Mouse (Mus musculus): ENCODE measurements around the gene Klhl6. TPM values are rescaled to one million over a fixed set of nuclear protein-coding genes. Genes with fewer than 3 reads are reported as not detected.
"Not testable (repeated sequence)": the region's sequence is repeated elsewhere in the genome, so short reads cannot be mapped to it uniquely, and the experiment has no call there.

Gene Klhl6
- 1.9 and 3.7 TPM in 2 replicates for polyA plus RNA-seq (2012; ENCODE audit: insufficient read depth, insufficient read length, missing spikeins)

DNA sequence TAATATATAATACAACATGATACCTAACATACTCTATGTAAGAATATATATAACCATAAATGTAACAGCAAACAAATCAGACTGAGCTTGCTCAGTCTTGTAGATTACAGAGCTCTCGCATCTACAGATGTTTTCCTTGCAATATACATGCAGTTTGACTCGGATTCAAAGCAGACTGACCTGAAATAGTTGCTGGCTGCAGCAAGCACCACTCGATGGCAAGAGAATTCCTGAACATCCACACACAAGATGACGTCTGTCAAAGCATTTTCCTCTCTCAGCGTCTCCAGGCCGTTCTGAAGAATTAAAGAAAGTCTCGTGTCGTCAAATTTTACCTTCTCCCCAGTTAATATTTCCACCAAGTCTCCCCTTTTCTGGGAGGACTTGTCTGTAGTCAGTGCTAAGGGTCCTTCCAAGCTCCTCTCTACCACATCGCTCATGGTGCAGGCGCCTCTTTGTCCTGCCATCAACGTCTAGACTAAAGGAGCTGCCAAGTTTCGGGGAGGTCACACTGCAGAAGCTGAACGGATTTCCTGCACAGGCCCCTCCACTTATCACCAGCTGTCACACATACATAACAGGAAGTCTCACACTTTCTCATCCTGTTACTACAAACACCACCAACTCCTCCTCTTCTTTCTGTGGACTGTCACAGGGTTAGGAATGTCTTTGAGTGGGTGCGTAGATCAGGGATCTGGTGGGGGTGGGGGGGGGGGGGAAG, at the start of gene Klhl6:
Gene Klhl6 (minus strand): TSS at position 501 of the 721 bp plus-strand sequence.
- H3K4me3 ChIP-seq (ENCODE audit: insufficient read depth, low read depth, low read length), result peak within 1 kb of the TSS; percentile 63
- peaks cover 2% of the 10 kb centered on the region; the same call in 1 of the 2 replicates for H3K4me1 ChIP-seq (ENCODE audit: control insufficient read depth, insufficient read depth, insufficient read length, low read length)
- peak within 1 kb of the TSS; percentile 75 for H3K27ac ChIP-seq (replicated peaks; ENCODE audit: low read depth, low read length)

DNA sequence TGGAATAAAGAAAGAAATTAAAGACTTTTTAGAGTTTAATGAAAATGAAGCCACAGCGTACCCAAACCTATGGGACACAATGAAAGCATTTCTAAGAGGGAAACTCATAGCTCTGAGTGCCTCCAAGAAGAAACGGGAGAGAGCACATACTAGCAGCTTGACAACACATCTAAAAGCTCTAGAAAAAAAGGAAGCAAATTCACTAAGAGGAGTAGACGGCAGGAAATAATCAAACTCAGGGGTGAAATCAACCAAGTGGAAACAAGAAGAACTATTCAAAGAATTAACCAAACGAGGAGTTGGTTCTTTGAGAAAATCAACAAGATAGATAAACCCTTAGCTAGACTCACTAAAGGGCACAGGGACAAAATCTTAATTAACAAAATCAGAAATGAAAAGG, 44.4 kb upstream of the Klhl6 start:
- H3K27ac ChIP-seq (replicated peaks; ENCODE audit: low read depth, low read length); H3K4me3 ChIP-seq (ENCODE audit: insufficient read depth, low read depth, low read length); H3K4me1 ChIP-seq (ENCODE audit: control insufficient read depth, insufficient read depth, insufficient read length, low read length): not testable (repeated sequence)

DNA sequence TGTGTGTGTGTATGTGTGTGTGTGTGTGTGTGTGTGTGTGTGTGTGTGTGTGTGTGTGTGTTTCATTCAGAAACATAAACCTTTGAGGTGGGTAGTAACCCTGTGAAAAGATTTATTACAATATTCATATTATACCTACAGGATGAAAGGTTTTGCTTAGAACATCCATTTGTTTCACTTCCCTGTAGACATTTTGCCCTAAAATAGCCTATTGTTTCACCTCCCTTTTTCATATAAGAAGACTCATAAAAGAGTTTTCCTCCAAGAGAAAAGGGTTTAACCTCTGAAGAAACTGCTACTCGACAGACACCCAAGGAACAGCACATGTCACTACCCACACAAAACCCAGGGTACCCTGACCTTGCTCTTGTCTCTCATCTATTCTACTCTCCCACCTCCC, 40.0 kb upstream of the Klhl6 start:
- H3K4me3 ChIP-seq (ENCODE audit: insufficient read depth, low read depth, low read length), result no peak overlapping the region
- H3K27ac ChIP-seq (replicated peaks; ENCODE audit: low read depth, low read length), result no peak overlapping the region

DNA sequence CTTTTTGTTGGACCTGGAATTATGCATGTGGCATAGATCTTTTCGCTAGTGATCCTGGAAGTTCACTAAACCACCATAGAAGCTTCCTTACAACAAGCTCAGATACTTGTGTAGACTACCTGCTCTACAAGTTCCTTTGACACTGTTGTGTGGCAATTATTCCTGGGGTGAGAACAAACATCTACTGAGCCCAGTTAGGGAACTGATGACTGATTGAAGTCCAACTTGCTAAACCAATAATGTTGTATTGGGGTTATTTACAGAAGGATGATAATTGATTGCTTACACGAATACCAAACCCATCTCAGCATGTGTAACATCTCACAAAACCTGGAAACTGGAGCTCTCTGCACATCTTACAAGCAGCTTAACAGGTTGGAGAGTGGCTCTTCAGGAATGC, 39.0 kb upstream of the Klhl6 start:
- Histone ChIP-seq H3K4me3 (ENCODE audit: insufficient read depth, low read depth, low read length) (no peak overlapping the region), H3K4me1 (ENCODE audit: control insufficient read depth, insufficient read depth, insufficient read length, low read length) (no peaks in the 10 kb centered on the region), H3K27ac (replicated peaks; ENCODE audit: low read depth, low read length) (no peak overlapping the region)

More for the DNA sequence above, 40.0 kb upstream of the Klhl6 start:
- H3K4me1 ChIP-seq (ENCODE audit: control insufficient read depth, insufficient read depth, insufficient read length, low read length), result no peaks in the 10 kb centered on the region

DNA sequence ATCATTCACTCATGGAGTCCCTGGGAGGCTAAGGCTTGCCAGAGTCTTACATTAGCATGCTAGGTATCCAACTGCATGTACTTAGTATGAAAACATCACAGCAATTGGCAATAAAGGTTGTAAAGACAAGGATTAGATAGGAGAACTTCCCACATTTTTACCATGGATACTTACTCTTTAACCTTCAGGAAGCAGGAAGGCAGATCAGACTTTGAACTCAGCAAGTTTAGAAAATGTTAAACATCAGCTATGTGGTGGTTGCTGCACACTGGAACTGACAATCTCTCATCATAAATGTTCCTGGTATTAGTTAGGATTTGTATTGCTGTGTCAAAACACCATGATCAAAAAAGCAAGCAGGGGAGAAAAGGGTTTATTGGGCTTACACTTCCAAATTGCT, 29.8 kb upstream of the Klhl6 start:
- Histone ChIP-seq H3K27ac (replicated peaks; ENCODE audit: low read depth, low read length) (no peak overlapping the region), H3K4me3 (ENCODE audit: insufficient read depth, low read depth, low read length) (no peak overlapping the region), H3K4me1 (ENCODE audit: control insufficient read depth, insufficient read depth, insufficient read length, low read length) (no peaks in the 10 kb centered on the region)

DNA sequence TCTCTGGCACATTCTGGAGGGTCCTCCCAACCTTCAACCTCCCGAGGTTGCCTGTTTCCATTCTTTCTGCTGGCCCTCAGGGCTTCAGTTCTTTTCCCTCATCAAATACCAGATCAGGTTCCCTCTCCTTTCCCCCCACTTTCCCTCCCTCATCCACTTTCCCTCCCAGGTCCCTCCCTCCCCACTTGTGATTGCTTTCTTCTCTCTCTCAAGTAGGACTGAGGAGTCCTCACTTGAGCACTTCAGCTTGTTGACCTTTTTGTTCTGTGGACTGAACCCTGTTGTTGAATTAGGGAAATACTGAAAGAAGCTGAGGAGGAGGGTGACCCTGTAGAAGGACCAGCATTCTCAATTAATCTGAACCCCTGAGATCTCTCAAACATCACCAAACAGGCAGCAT, 23.2 kb upstream of the Klhl6 start:
- Histone ChIP-seq H3K4me1 (ENCODE audit: control insufficient read depth, insufficient read depth, insufficient read length, low read length) (no peaks in the 10 kb centered on the region), H3K27ac (replicated peaks; ENCODE audit: low read depth, low read length) (no peak overlapping the region), H3K4me3 (ENCODE audit: insufficient read depth, low read depth, low read length) (no peak overlapping the region)

DNA sequence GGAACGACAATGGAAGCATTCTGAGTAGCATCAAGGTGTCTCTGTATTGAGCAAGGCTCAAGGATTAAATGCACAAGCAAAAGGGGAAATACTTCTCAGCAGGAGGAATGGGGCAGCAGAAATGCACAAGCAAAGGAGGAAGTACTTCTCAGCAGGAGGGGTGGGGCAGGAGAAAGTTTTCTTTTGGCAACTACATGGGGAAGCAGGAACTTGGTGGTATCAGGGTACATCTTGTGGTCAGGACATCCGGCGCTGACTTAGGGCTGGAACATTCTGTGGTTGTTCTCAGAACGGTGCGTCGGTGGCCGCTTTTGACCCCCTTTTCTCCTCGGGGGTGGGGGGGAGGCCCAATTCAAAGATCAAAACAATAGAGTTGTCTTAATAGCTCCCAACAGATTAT, 17.4 kb upstream of the Klhl6 start:
- not testable (repeated sequence) for H3K4me1 ChIP-seq (ENCODE audit: control insufficient read depth, insufficient read depth, insufficient read length, low read length); H3K4me3 ChIP-seq (ENCODE audit: insufficient read depth, low read depth, low read length); H3K27ac ChIP-seq (replicated peaks; ENCODE audit: low read depth, low read length)

DNA sequence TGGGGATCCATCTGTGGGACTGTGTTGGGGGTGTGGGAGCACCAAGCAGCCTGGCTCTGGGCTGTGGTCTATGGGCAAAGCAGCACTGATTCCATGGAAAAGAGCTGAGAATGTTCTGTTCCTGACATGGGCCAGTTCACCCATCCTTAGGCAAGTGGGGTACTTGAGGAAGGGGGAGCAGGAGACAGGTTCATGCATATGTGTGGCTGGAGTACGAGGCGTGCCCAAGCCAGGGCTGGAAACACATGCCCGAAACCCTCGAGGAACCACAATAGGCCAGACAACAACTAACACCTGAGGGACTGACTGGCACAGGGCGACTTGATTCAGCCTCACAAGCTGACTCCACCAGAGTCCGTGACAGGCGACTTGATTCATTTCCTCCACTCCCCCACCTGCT, 14.8 kb upstream of the Klhl6 start:
- Histone ChIP-seq H3K4me3 (ENCODE audit: insufficient read depth, low read depth, low read length) (no peak overlapping the region), H3K27ac (replicated peaks; ENCODE audit: low read depth, low read length) (no peak overlapping the region), H3K4me1 (ENCODE audit: control insufficient read depth, insufficient read depth, insufficient read length, low read length) (no peaks in the 10 kb centered on the region)

DNA sequence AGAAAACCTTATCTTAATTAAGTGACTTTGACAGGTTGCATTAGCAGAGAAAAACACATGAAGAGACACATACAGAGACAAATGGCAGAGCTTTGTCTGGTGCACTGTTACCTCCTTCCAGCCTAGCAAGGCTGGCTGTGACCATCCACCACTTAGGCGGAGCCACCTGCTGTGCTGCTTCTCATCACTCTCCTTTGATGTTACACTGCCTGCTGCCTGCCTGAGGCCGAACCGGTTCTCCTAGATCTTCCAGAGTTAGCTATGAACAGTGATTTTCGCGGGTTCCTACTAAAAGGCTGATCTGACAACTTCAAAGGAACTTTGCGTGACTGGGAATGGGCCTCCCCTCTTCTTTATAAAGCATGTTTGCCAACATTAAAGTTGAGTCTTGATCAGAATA, 14.1 kb upstream of the Klhl6 start:
- H3K4me3 ChIP-seq (ENCODE audit: insufficient read depth, low read depth, low read length); H3K4me1 ChIP-seq (ENCODE audit: control insufficient read depth, insufficient read depth, insufficient read length, low read length); H3K27ac ChIP-seq (replicated peaks; ENCODE audit: low read depth, low read length): not testable (repeated sequence)

DNA sequence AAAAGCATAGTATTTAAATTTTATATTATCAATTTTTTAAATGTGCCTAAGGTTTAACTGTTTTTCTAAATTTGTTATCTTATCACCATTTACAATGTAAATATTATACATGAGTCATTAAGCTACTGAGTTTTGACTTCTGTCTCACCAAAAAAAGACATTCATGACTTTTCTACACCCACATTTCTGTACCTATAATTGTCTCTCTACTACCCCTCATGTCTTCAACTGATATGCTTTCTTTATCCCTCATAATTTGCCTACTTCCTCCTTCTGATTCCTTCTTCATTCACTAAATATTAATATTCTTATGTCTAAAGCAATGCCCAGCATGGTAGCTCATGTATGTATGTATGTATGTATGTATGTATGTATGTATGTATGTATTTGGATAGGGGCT, 13.0 kb upstream of the Klhl6 start:
- no peak overlapping the region for H3K4me3 ChIP-seq (ENCODE audit: insufficient read depth, low read depth, low read length)
- no peak overlapping the region for H3K27ac ChIP-seq (replicated peaks; ENCODE audit: low read depth, low read length)
- no peaks in the 10 kb centered on the region for H3K4me1 ChIP-seq (ENCODE audit: control insufficient read depth, insufficient read depth, insufficient read length, low read length)

DNA sequence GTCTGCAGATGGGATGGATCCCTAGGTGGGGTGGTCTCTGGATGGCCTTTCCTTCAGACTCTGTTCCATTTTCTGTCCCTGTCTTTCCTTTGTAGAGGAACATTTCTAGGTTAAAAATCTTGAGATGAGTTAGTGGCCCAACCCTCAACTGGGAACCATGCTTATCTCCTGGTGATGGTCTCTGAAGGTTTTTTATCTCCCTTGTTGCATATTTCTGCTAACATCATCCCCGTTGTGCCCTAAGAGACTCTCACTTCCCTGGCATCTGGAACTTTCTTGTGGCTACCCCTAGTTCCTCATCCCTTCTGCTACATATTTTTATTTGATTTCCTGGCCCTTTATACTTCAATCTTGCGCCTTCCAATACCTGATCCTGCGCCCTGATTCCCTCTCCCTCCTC, 10.4 kb upstream of the Klhl6 start:
- Histone ChIP-seq H3K4me1 (ENCODE audit: control insufficient read depth, insufficient read depth, insufficient read length, low read length) (no peaks in the 10 kb centered on the region), H3K27ac (replicated peaks; ENCODE audit: low read depth, low read length) (no peak overlapping the region), H3K4me3 (ENCODE audit: insufficient read depth, low read depth, low read length) (no peak overlapping the region)

DNA sequence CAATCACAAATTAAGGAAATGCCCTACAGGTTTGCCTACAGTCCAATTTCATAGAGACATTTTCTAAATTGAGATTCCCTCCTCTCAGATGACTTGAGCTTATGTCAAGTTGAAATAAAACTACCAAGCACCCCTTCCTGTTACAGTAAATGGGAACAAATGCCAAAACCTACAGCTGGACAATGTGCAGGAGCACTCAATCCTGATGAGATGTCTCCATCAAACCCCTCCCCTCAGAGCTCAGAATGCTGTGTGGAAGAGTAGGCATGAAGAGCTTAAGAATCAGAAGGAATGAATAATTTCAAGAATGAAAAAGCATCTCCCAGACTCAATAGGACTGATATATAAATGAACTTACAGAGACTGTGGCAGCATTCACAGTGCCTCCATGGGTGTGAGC, 7.7 kb upstream of the Klhl6 start:
- no peaks in the 10 kb centered on the region for H3K4me1 ChIP-seq (ENCODE audit: control insufficient read depth, insufficient read depth, insufficient read length, low read length)
- H3K4me3 ChIP-seq (ENCODE audit: insufficient read depth, low read depth, low read length), result no peak overlapping the region
- H3K27ac ChIP-seq (replicated peaks; ENCODE audit: low read depth, low read length), result no peak overlapping the region

DNA sequence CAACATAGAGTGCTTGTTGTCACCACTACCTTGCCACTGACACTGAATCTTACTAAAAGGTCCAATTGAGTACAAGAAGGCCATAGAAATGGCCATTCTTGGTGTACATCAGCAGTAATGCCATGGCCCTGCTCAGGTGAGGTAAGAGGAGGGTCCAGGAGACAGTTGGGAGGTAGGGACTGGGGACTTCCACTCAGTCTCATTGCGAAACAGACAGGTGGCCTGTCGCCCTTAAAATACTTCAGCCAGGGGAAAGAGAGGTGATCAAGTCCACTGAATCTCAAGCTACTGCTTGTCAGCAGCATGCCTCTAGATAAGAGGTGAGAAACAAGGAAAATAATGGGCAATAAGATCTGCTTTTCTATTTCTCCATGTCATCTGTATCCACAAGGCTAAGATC, 4.8 kb upstream of the Klhl6 start:
- Histone ChIP-seq H3K4me1 (ENCODE audit: control insufficient read depth, insufficient read depth, insufficient read length, low read length) (no peaks in the 10 kb centered on the region), H3K27ac (replicated peaks; ENCODE audit: low read depth, low read length) (no peak overlapping the region), H3K4me3 (ENCODE audit: insufficient read depth, low read depth, low read length) (no peak overlapping the region)

DNA sequence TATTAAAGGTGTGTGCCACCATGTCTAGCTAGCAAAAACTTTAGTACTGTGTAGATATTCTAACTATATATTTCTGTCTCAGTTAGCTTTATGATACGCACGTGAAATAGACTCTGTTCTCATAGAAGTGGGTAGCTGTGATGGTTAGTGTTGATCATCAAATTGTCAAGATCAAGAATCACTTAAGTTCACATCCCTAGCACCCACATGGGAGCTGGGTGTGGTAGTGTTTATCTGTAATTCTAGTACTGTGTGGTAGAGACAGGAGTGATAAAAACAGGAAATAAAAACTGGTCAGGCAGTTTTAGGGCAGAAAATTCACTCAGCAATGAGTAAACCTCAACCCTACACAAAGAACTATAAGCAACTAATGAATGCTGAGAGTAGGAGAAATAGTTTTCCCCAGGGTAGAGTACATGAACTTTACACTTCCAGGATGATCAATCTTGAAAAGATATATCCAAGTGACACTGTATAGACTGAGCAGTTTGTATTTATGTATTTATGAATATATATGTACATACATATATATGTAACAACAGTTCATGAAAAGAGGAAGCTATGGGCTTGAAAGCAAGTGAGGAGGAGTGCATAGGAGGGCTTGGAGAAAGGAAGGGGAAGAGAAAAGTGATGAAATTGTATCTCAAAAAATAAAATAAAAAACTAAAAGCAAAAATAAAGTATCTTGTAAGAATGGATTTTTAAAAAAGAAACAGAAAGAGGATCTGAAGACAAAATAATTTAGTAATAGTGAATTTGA, 2.2 kb upstream of the Klhl6 start:
- H3K4me3 ChIP-seq (ENCODE audit: insufficient read depth, low read depth, low read length), result no peak overlapping the region
- no peak overlapping the region for H3K27ac ChIP-seq (replicated peaks; ENCODE audit: low read depth, low read length)
- peaks cover 2% of the 10 kb centered on the region; the same call in 1 of the 2 replicates for H3K4me1 ChIP-seq (ENCODE audit: control insufficient read depth, insufficient read depth, insufficient read length, low read length)

DNA sequence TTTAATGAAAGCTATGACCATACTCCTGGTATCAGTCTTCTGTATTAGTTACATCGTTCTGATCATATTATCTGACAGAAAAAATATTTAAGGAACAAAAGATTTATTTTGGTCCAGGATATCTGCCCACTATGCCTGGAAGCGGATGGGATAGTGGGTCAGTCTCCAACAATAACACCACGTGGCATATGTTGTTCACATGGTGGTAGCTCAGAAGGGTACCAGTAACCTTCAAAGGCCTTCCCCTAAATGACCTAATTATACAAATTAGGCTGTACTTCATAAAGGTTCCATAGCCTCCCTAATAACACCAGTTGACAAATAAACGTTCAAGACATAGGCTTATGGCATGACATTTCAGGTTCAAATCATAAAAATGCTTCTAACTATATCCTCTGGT, 722 bp upstream of the Klhl6 start:
- peaks cover 2% of the 10 kb centered on the region; the same call in 1 of the 2 replicates for H3K4me1 ChIP-seq (ENCODE audit: control insufficient read depth, insufficient read depth, insufficient read length, low read length)
- no peak overlapping the region for H3K4me3 ChIP-seq (ENCODE audit: insufficient read depth, low read depth, low read length)
- H3K27ac ChIP-seq (replicated peaks; ENCODE audit: low read depth, low read length), result no peak overlapping the region

DNA sequence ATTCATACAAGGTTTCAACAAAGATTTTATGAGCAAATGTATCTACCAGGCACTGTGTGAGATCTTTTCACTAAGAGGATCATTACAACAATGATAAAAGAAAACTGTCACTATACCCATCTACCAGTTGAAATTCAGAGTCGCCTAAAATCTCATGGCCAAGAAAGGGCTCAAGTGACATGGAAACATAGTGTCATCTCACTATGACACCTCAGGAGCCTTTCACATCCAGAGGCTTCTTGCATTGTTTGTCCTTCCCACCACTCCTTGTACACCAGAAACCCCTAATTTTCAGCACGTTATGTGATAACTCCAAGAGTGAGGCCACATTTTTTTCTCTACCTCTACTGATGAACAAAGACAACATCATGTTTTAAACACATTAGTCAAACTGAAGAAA, 1.2 kb downstream of the Klhl6 start:
- no peak overlapping the region for H3K27ac ChIP-seq (replicated peaks; ENCODE audit: low read depth, low read length)
- peaks cover 5% of the 10 kb centered on the region; the same call in 1 of the 2 replicates for H3K4me1 ChIP-seq (ENCODE audit: control insufficient read depth, insufficient read depth, insufficient read length, low read length)
- peak overlapping the region; percentile 40 for H3K4me3 ChIP-seq (ENCODE audit: insufficient read depth, low read depth, low read length)
